Mouse (Mus musculus) CD4-positive, CD25-positive, alpha-beta regulatory T cell, adult 2 months (primary cell): ENCODE results near the gene Comt.
A peak's percentile ranks its signal among the peaks of the same experiment; 100 is the strongest.

Experiments
- DNase-seq: peaks from one replicate; pipeline ENCODE4 v3.0.0-alpha.2; 2012; ENCODE audit warnings: low read depth, low spot score

Comt gene

GRCm38 (mm10) chr16:18436128-18436527 is 9.5 kb upstream of the Comt start:
- no peak for DNase-seq

GRCm38 (mm10) chr16:18433341-18433920 is 6.8 kb upstream of the Comt start:
- DNase-seq, result no peak

DNA sequence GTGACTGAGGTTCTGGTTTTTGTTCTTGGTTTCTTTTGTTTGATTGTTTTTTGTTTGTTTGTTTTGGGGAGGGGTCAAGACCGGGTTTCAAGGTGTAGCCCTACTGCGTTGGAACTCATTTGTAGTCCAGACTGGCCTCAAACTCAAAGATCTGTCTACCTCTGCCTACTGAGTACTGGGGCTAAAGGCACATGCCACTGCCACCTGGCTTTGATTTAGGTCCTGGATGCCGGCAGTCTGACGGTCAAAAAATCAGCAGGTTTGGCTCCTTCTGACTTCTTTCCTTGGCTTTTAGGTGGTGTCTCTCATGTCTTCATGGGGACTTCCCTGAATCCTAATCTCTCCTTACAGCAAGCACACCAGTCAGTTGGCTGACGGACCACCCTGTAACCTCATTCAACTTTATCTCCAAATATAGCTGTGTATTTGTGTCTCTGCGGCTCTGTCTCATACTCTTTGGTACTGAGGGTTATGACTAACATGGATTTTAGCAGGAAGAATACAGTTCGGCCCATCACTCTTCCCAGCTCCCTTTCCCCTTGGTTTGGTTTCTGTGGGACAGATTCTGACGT is 4.1 kb upstream of the Comt start:
- no peak for DNase-seq

GRCm38 (mm10) chr16:18429641-18430040 is 3.0 kb upstream of the Comt start:
- no peak for DNase-seq

DNA sequence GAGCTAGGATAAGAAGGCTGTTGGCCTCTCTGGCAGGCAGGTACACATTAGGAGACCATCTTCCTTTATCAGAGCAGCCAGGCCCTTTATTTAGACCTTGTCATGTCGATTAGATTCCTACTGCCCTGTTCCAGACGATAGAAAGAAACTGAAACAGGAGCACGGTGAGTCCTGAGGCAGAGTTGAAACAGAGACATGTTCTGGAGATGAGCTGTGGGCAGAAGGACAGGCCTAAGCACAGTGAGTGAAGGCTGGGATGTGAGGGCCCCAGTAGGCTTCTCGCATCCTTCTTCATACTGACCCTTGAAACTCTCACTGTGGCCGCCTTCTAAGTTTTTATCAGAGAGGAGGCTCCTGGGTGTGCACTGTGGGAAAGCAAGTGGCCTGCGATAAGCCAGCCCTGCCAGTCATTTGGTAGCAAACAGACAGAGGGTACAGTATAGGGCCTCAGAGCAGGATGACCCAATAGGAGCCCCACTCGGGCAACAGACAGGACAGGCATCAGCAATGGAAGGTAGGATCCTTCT is 1.9 kb upstream of the Comt start:
- no peak for DNase-seq

- no peak for DNase-seq
These were observed 1.4 kb upstream of the Comt start for GRCm38 (mm10) chr16:18428011-18428515.

- DNase-seq, result peak; percentile 81
These were observed 349 bp downstream of the Comt start, which contains the start of gene Txnrd2 for GRCm38 (mm10) chr16:18426215-18426791. TSS of gene Txnrd2 (plus strand) at chr16:18426384.

DNA sequence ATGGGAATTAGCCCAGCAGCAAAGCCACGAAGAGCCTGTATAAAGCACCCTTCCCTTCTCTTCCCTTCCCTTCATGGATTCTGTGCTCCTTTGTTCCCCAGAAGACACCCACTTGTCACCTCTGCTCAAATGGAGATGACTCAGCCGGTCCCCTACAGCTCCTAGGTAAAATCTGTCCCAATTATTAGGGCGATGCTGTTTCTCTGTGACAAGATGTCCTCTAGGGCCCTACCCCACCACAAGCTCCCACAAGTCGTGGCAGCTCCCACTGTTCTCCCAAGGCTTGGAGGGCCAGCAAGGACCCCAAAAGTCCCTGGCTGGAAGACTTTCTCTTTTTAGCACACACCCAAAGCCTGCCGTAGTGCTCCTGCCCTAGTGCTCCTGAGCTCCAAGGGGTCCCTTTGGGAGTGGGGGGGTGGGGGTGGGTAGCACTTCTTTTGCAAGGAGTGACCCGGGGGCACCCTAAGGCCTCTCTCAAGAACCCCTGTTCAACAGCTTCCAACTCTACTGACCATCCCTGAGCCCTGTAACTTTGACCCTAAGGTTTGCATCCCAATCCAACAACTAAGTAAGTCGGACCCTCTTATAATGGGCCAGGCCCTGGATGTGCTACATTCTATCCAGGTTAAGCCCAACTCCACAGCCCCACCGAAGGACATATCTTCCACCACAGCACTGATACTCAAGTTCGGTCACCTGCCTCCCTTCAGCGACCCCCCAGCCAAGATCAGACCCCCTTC is 1.0 kb downstream of the Comt start:
- no peak for DNase-seq

- DNase-seq, result peak; percentile 42
These were observed 2.1 kb downstream of the Comt start for GRCm38 (mm10) chr16:18424364-18425045.

GRCm38 (mm10) chr16:18423915-18424265 is 2.8 kb downstream of the Comt start:
- DNase-seq, result no peak

GRCm38 (mm10) chr16:18423203-18423914 is 3.3 kb downstream of the Comt start:
- no peak for DNase-seq

GRCm38 (mm10) chr16:18420571-18420970 is 6.1 kb downstream of the Comt start:
- no peak for DNase-seq

- no peak for DNase-seq
These were observed 7.0 kb downstream of the Comt start for GRCm38 (mm10) chr16:18419603-18420026.

DNA sequence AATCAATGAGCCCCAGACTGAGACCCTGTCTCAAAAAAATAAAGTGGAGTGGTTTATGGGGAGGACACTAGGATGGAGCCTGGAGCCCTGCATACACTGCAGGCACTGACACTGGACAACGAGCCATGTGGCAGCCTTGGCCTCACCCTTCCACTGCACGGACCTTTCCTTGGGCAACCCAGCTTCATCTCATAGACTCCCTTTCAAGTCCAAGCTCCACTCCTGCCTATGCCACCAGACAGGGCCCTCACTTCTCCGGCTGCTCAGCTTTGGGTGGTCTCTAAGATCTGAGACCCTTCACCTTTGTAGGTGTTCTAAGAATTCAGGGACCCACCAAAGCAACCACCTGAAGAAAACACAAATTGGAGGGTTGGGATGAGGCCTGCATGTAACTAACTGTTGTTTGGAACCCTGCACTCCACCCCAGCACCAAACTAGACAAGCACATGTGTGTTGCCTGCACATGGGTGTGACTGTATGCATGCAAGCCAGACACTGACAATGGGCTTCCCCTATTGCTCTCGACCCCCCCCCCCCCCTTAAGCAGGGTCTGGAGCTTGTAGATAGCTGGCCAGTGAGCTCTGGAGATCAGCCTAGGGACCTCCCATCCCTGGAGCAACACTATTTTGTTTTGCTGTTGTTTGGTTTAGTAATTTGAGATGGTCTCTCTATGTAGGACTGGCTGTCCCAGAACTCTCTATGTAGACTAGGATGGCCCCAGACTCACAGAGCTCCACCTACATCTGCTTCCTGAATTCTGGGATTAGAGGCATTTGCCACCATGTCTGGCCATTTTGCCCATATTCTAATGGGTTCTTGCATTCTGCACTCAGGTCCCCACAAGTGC is 7.7 kb downstream of the Comt start:
- no peak for DNase-seq

GRCm38 (mm10) chr16:18417491-18417890 is 9.2 kb downstream of the Comt start:
- DNase-seq, result no peak

- DNase-seq, result no peak
These were observed 9.8 kb downstream of the Comt start for GRCm38 (mm10) chr16:18416837-18417236.

- peak; percentile 52 for DNase-seq
These were observed 10.4 kb downstream of the Comt start for GRCm38 (mm10) chr16:18416094-18416761.

- no peak for DNase-seq
These were observed 13.4 kb downstream of the Comt start for GRCm38 (mm10) chr16:18413032-18413816.
